Mouse (Mus musculus): ENCODE measurements at regions not wholly inside any gene's neighbourhood (a gene's known extent, or its start where the extent isn't known, plus 50 kb on each side); places are given as distances from the start of the nearest gene placed in this dataset.
"Not testable (repeated sequence)": the region's sequence is repeated elsewhere in the genome, so short reads cannot be mapped to it uniquely, and the experiment has no call there.

DNA sequence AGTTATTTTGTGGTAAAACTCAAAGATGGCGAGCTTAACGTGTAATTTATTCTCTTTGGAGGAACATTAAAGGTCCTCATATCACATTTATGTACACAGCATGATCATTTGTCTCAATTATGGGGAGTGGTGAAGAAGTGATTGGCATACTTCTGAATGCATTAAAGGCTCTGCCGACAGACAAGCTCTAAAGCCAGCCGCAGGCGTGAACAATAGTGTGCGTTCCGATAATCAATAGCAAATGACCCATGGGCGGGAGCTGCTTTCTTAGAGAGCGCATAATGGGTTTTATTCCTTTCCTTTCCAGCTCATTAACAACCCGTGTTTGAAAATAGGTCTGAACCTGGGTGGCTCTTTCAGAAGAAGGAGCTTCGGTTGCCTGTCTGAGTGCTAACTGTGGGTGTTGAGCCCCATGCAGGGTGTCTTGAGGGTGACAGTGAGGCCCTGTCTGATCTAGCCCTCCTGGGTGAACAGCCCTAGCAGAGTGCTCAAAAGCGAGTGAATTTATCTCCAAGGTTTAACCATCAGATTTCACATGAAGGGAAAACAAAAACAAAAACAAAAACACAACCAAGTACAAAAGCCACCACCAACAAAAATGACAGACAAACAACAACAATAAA, 210.5 kb downstream of the Zfp619 start:
- no peak for DNase-seq (ENCODE audit: low spot score in 2 of 2)

GRCm38 (mm10) chr7:39728930-39729329, 211.4 kb downstream of the Zfp619 start:
- DNase-seq (ENCODE audit: low spot score in 2 of 2), result no peak

DNA sequence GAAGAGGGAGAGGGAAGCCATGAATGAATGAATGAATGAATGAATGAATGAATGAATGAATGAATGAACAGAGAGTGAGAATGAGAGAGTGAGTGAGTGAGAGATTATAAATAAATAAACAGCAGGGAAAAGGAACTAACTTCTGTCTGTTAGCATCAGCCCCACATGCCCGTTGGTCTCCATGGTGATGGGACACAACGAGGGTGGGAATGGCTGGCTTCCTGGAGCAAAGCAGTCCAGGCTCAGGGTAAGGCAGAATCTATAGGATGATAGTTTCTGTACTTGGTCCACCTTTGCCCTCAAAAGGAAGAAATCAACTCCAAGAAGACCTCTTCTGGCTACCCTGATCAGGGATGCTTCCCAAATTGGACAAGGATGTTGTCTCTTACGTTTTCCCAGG, 212.2 kb downstream of the Zfp619 start:
- no peak for DNase-seq (ENCODE audit: low spot score in 2 of 2)

DNA sequence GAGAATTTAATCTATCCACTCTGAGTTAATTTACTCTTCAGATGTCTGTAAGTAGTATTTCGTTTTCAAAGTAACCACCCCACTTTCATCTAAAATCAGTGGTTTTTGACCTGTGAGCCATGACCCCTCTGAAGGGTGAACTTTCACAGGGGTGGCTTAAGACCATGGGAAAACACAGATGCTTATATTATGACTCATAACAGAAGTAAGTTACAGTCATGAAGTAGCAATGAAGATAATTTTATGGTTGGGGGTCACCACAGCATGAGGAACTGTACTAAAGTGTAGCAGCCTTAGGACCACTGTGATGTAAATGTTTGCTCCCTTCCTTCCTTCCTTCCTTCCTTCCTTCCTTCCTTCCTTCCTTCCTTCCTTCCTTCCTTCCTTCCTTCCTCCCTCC, 215.2 kb downstream of the Zfp619 start:
- DNase-seq (ENCODE audit: low spot score in 2 of 2), result no peak

- not testable (repeated sequence) for DNase-seq (ENCODE audit: low spot score in 2 of 2)
Measured at GRCm38 (mm10) chr7:39748395-39748794, 230.8 kb downstream of the Zfp619 start.

GRCm38 (mm10) chr7:39750448-39750847, 232.9 kb downstream of the Zfp619 start:
- DNase-seq (ENCODE audit: low spot score in 2 of 2), result no peak

- no peak for DNase-seq (ENCODE audit: low spot score in 2 of 2)
Measured at GRCm38 (mm10) chr7:39764366-39764765, 246.8 kb downstream of the Zfp619 start.

DNA sequence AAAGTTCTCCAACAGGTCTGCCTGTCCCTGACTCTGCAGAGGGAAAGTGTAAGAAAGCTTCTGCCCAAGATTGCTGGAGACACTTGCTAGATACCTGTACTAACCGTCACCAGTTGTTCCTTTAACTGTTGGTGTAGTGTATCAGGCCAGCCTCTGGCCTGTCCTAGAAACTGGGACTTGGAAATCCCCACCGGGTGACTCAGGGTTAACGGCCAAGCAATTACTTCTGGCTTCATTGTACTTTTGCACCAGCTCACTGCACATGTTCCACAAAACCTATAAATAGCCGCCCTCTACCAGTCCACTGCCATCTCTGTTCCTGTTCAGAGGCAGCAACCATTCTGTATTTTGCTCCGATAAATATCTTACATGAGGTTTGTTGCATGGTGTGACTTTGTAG, 247.5 kb downstream of the Zfp619 start:
- no peak for DNase-seq (ENCODE audit: low spot score in 2 of 2)

GRCm38 (mm10) chr7:39773291-39773690, 255.7 kb downstream of the Zfp619 start:
- no peak for DNase-seq (ENCODE audit: low spot score in 2 of 2)

DNA sequence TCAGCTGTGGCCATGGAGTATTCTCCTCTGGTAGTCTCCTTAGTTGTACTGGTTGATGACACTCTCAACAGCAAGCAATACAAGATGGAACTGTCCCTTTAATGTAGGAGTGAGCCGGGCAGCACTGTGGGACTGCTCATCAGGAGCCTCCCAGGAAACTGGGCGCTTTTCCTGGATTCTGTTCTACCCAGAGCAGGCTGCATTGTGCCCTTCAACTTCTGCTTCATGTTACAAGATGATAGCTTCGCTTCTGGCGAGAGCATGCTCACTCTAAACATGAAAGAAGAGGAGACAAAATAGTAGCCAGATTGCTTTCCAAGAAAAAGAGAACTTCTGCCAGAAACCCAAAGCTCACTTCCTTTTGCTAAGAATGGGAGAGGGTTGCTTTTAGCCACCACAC, 271.8 kb downstream of the Zfp619 start:
- DNase-seq (ENCODE audit: low spot score in 2 of 2), result no peak

GRCm38 (mm10) chr7:39789880-39790279, 272.3 kb downstream of the Zfp619 start:
- no peak for DNase-seq (ENCODE audit: low spot score in 2 of 2)

DNA sequence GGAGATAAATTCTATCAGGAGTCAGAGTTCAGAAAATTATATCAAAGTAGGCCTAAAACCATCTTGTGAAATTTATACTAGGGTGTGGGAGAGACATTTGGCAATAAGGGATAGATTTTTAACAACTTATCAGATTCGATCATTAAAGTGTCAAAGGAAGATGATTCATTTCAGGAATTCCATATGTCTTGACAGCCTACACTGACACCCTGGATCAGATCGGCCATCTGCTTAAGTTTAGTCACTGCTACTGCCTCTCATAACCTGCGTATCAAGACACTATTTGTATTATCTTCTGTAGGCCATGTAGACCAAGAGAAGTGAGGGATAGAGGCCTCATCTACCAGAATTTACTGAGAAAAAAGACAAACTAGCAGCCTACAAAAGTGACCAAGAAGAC, 277.2 kb downstream of the Zfp619 start:
- DNase-seq (ENCODE audit: low spot score in 2 of 2), result no peak

DNA sequence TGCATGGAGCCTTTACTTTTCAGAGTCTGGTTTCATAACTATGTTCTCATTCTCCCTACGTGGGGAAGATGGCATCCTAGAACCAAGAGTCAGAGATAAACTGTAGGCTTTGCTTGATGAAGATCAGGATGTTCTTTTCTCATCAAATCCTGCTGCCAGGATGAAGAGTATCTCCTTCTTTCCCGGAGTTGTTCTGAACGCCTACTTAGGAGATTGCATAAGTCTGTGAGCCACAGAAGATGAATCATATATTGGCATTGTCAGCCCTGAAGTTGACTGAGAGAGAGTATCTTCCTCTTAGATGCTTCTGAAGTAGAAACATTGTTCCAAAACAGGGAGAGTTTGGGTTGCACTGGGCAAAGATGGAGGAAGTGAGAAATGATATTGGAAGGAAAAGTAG, 286.7 kb downstream of the Zfp619 start:
- DNase-seq (ENCODE audit: low spot score in 2 of 2), result no peak

GRCm38 (mm10) chr7:39818036-39818435, 300.5 kb downstream of the Zfp619 start:
- no peak for DNase-seq (ENCODE audit: low spot score in 2 of 2)

DNA sequence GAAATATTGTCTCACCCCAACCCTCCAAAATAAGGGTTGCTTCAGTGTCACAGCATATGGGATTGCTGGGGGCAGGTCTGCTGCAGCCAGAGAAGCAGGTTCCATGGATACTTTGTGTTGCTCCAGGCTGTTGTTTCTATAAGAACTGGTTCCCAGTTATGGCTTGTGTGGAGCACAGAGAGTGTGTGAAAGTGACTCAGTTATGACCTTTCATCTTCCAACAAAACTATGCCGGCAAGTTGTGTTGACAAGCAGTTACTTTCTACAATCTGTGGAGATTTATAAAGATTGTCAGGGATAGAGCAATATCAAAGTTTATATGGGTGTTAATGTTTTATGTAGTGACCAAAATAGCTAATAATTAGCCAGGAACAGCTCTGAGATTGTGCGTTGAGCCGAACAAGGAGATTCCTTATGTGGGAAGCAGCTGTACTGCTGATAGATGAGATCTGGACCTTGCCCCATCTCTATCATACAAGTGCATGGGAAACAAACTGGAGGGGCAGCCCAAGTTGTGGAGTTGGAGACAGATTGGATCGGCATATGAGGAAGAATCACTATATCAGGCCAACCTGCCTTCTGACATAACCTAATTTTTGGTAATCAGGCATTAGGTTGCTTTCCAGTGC, 305.1 kb downstream of the Zfp619 start:
- DNase-seq (ENCODE audit: low spot score in 2 of 2), result no peak

DNA sequence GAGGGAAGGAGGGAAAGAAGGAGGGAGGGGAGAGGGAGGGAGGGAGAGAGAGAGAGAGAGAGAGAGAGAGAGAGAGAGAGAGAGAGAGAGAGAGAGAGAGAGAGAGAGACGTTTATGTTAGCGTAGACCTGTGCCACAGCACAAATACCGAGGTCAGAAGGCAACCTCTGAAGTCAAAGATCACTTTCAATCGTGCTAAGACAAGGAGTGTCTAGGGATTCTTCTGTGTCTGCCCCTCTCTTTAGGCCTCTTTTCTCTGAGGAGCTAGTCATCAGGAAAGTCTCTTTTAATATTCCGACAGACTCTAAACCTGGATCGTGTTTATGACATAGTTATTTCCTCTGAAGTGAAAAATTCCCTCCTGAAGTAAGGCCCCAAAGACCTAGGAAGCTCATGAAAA, 310.8 kb downstream of the Zfp619 start:
- no peak for DNase-seq (ENCODE audit: low spot score in 2 of 2)

DNA sequence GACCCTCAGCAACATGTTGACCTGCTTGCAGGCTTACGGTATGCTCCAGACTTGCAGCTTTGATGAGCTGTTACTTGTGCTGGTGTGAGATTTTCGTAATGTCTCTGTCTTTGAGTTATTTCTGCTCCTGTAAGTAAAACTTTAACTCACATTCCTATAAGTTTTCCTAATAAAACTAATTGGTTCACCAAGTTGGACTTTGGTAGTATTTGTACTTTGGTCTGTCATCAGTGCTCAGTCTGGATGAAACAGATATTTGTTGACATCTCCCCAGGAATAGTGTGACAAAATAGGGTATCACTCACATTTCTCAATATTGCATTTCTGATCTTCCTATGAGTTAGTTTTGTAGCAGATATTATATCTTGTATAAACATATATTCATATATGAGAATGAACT, 313.3 kb downstream of the Zfp619 start:
- DNase-seq (ENCODE audit: low spot score in 2 of 2), result no peak

DNA sequence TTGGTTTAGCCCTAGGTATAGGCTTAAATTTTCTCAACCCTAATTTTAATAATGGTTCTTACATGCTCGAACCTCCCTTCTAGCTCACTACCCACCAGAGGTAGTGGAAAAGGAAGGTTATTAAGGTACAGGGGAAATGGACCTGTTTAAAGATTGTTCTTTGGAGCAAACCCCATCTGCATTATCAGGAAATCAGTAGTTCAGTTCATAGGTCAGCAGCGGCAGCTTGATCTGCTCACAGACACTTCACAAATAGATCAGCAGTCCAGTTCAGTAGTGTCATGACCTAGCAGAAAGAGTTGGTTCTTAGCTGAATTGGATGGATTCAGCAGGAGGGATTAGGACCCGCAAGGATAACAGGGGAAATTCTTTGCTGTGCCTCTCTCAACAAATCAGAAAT, 324.4 kb downstream of the Zfp619 start:
- DNase-seq (ENCODE audit: low spot score in 2 of 2), result no peak

GRCm38 (mm10) chr7:39847914-39848782, 330.6 kb downstream of the Zfp619 start:
- DNase-seq (ENCODE audit: low spot score in 2 of 2), result no peak

DNA sequence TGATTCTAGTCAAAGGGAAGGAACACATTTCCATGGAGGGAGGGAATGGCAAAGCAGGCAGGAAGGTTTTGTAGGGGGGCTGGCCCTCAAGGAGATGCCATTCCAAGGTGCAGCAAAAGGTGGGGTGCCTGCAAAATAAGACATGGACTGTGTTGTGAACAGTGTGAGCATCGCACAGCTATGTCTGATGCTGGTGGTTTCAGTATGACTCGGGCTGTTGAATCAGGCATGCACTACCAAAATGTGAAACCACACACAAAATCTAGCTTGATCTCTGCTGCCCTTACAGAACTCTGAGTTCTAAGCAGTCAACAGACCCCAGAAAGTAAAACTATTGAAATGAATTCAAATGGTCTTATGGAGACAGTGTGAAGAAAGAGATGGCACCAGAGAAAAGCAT, 339.7 kb downstream of the Zfp619 start:
- no peak for DNase-seq (ENCODE audit: low spot score in 2 of 2)

- DNase-seq (ENCODE audit: low spot score in 2 of 2), result no peak
Measured at GRCm38 (mm10) chr7:39862835-39863234, 345.3 kb downstream of the Zfp619 start.

- no peak for DNase-seq (ENCODE audit: low spot score in 2 of 2)
Measured at GRCm38 (mm10) chr7:39864130-39864529, 346.6 kb downstream of the Zfp619 start.

- no peak for DNase-seq (ENCODE audit: low spot score in 2 of 2)
Measured at GRCm38 (mm10) chr7:39864781-39865180, 347.2 kb downstream of the Zfp619 start.
